Mouse (Mus musculus) thymus, postnatal 4 days (tissue): ENCODE results near the gene Ptpn11.

Experiments
- DNase-seq: peaks from one replicate; pipeline ENCODE4 v3.0.0; 2021

Gene Ptpn11

DNA sequence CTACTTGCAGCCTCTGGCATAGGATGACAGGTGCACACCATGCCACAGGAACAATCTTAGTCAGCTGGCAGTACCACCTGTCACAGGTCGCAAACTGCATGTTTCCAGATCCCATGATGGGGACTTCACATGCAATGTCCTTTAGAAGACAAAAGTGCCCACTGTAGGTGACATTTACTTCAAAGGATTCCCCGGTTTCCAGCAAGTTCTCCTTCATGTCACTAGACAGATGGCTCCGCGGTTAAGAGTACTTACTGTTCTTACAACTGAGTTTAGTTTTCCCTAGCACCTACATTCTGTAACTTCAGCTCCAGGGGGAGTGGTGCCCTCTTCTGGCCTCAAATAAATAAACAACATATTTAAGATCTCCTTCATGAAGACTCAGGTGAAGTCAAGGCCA, 18.4 kb downstream of the Ptpn11 start:
- peak; percentile 22 for DNase-seq

GRCm38 (mm10) chr5:121169588-121169987, 21.6 kb downstream of the Ptpn11 start:
- no peak for DNase-seq

DNA sequence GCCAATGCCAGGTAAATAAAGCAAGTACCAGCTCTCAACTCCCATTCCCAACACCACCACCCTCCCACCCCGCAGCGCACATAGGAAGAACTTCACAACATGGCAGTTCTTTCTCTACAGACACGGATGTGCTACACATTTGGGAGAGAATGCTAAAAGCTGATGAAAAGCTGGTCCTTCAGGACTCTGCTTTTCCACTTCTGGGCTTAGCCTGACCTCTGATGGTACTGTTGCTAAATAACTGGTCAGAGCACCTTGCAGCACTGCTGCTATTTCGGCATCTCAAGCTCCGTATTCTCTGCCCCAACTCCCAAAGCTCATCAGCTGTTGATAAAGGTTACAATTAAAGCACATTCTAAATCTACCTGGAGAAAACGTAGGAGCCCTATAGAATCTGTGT, 24.3 kb downstream of the Ptpn11 start:
- DNase-seq: no peak

DNA sequence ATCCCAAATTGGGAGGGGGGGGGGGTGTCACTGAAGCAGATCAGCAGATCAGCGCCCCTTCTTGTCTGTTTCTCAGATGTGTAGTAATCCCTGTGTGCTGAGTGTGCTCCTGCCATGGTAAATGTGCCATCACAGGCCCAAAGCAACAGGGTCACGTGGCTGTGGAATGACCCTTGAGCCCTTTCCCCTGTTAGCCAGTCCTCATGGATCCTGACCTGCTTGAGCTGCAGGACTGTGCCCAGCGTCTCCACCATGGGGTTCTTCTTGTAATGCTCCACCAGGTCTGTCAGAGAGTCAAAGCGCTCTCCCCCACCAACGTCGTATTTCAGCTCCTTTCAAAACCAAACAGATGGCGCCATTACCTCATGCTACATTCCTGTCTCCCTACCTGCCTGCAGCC, 28.3 kb downstream of the Ptpn11 start:
- no peak for DNase-seq

GRCm38 (mm10) chr5:121162285-121162684, 28.9 kb downstream of the Ptpn11 start:
- DNase-seq: no peak

- no peak for DNase-seq
Measured at GRCm38 (mm10) chr5:121158966-121159365, 32.2 kb downstream of the Ptpn11 start.

- no peak for DNase-seq
Measured at GRCm38 (mm10) chr5:121157489-121157888, 33.7 kb downstream of the Ptpn11 start.

GRCm38 (mm10) chr5:121157017-121157416, 34.2 kb downstream of the Ptpn11 start:
- no peak for DNase-seq

GRCm38 (mm10) chr5:121156121-121156520, 35.1 kb downstream of the Ptpn11 start:
- no peak for DNase-seq

GRCm38 (mm10) chr5:121150684-121151083, 40.5 kb downstream of the Ptpn11 start:
- no peak for DNase-seq

- DNase-seq: no peak
Measured at GRCm38 (mm10) chr5:121149246-121149645, 42.0 kb downstream of the Ptpn11 start.

- no peak for DNase-seq
Measured at GRCm38 (mm10) chr5:121146275-121146674, 44.9 kb downstream of the Ptpn11 start.

GRCm38 (mm10) chr5:121145609-121146008, 45.6 kb downstream of the Ptpn11 start:
- no peak for DNase-seq

DNA sequence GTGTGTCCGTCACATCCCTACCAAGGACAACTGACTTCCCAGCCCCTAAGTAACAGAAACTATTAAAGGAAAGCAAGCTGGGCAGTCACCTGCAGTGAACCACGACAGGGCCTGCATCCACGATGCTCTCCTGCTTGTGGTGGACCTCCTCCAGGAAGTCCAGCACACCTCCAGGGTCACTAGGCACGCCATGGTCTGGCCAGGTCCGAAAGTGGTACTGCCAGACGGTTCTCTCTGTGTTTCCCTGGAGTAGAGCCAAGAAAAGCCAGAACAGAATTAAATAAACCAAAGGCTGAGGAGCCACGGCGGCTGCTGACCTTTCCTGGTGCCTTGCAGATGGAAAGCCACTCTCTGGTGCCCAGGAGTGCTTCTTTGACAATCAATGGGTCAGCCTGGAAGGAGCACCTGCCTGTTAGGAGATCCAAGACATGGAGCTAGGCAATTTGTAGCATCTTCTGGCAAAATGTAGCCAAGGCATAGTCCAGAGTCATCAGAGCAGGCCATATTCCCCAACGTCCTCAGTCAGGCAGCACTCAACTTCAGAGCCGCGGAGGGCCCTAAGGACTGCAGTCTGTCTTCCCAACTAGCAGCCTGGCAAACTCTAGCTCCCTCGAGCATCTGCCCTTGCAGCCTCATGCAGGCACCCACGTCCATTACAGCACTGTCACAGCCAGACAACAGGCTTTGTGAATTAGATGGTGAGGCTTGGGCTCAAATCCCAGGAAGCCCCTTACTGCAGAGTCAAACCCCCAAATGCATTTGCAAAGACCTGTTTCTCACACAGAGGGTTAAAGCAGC, 46.6 kb downstream of the Ptpn11 start:
- no peak for DNase-seq

DNA sequence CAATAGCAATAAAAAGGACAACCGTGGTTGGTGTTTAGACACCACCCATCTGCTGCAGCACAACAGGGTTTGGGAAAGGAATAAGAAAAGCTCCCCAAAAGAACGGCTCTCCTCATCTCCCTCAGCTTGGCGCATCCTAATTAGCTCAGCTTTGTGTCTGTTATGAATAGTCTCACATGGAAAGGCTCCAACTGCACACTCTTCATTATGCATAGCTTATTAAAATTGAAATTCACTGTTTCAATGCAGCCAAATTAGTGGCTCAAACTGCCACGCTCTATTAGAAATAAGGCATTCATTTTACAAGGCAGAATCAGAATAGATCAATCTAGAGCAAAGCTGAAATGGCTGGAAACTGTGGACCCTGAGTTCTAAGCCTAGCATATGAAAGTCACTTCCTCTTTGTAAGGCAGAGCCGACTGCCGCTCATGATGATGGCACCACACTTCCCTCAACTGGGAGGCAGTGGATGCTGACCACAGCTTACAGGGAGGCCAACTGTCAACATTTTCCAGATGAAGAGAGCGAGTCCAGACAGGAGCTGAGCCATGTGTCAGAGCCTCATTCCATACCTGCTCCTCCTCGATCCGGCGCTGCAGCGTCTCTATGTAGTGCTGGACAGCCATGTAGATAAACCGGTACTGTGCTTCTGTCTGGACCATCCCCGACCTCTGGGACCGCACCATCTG, 48.6 kb downstream of the Ptpn11 start:
- DNase-seq: no peak

GRCm38 (mm10) chr5:121140276-121140675, 50.9 kb downstream of the Ptpn11 start:
- DNase-seq: no peak

DNA sequence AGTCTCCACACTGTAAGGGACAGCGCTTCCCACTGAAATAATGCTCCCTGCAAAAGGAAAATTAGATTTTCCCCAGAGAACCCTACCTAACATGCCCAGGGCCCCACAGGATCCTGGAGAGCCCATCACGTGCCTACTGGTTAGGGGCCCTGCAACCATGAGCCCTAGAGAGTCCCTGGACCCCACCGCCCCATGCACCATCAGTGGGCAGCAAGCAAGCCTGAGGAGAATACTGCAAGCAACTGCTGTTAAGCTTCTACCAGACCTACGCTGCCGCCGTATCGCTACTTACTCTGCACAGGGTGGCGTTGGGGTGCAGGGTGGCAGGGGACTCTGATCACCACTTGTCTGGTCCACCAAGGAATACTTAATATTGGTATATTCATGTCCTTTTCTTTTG, 54.1 kb downstream of the Ptpn11 start:
- DNase-seq: no peak

DNA sequence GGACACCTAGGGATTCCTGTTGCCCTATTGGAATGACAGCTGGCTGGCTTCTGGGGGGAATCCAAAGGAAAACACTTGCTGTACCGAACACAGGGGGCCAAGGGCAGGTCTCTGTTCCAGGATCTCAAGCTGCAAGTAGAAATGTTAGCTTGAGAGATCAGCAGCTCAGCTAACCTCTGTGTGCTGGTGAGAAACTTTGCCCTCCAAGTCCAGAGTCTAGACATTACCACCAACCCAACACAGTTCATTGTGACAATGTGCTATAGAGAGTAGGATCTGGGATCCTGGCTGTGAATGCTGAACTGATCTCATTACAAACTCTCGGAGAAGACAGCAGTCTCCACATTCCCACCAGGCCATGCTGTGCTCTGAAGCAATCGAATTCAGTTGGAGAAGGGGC, 59.4 kb downstream of the Ptpn11 start:
- no peak for DNase-seq

- no peak for DNase-seq
Measured at GRCm38 (mm10) chr5:121129254-121129653, 61.9 kb downstream of the Ptpn11 start.

DNA sequence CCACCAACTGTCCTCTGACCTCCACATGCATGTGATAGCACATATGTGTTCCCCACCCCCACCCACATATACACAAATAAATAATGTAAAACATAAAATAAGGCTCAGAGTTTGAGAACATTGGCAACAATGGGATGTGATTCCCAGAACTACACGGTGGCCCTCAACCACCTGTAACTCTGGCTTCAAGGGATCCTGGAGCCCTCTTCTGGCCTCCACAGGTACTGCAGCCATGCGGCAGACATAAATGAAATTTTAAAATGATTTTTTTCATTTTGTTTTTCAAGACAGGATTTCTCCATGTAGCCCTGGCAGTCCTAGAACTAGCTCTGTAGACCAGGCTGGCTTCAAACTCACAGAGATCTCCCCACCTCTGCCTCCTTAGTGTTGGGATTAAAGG, 65.1 kb downstream of the Ptpn11 start:
- peak; percentile 60 for DNase-seq

GRCm38 (mm10) chr5:121125563-121125962, 65.6 kb downstream of the Ptpn11 start:
- no peak for DNase-seq

DNA sequence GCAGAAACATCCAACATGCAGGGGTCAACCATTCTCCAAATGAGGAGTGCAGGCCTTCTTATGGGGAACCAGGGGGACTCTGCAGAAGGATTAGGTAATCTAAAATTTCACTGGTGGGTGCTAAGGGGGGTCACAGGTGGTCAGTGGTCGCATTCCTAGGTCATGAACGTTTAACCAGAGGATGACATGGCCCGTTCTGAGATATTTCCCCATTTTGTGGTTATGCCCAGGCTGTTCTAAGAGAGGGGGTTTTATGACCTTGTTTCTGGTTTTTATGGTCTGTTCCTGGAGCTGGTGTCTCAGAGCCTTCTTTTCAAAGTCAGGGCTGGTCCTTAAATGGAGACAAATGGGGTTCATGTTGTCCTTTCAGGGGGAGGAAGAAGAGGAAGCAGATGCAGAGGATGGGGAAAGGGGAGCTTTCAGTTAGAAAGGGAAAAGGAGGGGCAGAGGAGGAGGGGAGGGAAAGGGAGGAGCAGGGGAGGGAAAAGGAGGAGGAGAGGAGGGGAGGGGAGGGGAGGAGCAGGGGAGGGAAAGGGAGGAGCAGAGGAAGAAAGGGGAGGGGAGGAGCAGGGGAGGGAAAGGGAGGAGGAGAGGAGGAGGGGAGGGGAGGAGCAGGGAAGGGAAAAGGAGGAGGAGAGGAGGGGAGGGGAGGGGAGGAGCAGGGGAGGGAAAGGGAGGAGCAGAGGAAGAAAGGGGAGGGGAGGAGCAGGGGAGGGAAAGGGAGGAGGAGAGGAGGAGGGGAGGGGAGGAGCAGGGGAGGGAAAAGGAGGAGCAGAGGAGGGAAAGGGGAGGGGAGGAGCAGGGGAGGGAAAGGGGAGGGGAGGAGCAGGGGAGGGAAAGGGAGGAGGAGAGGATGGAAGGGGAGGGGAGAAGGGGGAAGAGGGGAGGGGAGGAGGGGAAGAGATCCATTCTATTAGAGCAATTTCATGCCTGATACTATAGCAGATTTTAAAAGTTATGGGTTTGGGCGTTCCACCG, 66.7 kb downstream of the Ptpn11 start:
- no peak for DNase-seq

DNA sequence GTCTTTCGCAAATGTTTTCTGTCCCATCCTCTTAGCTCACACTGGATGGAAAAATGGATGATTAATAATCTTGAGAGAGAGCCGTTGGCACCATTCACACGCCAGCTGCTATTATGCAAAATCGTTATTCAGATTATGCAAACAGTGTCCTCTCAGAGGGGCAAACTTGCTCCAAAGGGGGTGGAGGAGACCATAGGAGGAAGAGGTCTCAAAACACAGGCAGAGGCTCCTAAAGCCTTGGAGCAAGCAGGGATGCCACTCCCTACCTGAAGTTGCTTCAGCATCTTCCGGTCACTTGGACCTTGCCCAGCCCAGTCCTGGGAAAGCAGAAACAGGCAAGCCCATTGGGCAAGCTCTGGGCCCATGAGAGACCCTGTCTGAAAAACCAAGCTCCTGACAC, 67.8 kb downstream of the Ptpn11 start:
- DNase-seq: no peak
